Mouse (Mus musculus) forelimb bud, embryonic 11.5 days (tissue): ENCODE measurements at regions not wholly inside any gene's neighbourhood (a gene's known extent, or its start where the extent isn't known, plus 50 kb on each side); places are given as distances from the start of the nearest gene placed in this dataset.

ENCODE experiments used
- DNase-seq: peaks from one replicate; pipeline ENCODE4 v3.0.0-alpha.2; 2012; ENCODE audit warnings: low read depth, low spot score

- DNase-seq: no peak
These were observed 1299.3 kb downstream of the Zfp704 start for GRCm38 (mm10) chr3:8310379-8311128.

GRCm38 (mm10) chr3:8307296-8307695 is 1302.6 kb downstream of the Zfp704 start:
- DNase-seq: no peak

DNA sequence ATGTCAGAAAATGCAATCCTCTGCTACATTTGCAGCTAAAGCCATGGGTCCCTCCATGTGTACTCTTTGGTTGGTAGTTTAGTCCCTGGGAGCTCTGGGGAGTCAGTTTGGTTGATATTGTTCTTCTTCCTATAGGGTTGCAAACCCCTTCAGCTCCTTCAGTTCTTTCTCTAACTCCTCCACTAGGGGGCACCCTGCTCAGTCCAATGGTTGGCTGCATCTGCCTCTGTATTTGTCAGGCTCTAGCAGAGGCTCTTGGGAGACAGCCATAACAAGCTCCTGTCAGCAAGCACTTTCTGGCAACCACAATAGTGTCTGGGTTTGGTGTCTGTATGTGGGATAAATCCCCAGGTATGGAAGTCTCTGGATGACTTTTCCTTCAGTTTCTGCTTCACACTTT is 1305.1 kb downstream of the Zfp704 start:
- no peak for DNase-seq

- no peak for DNase-seq
These were observed 1316.8 kb downstream of the Zfp704 start for GRCm38 (mm10) chr3:8293036-8293435.

DNA sequence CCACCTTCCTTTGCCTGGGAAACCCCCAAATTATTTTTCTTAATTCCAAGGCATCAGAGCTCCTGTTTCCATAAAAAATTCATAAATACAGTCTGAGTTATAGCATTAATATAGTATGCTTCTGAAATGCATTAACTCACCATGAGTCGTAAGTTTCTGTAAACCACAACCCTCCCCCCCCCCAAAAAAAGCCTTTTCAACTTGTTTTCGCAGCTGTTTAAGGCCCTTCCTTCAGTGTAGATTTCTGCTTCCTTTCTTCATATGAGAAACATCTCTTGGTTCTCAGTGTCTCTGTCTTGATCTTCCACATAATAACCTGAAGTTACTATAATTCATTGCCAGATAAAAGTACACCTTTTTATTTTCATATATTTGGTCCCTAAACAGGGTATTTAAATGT is 1320.3 kb downstream of the Zfp704 start:
- no peak for DNase-seq

- no peak for DNase-seq
These were observed 1321.4 kb downstream of the Zfp704 start for GRCm38 (mm10) chr3:8288437-8288836.

DNA sequence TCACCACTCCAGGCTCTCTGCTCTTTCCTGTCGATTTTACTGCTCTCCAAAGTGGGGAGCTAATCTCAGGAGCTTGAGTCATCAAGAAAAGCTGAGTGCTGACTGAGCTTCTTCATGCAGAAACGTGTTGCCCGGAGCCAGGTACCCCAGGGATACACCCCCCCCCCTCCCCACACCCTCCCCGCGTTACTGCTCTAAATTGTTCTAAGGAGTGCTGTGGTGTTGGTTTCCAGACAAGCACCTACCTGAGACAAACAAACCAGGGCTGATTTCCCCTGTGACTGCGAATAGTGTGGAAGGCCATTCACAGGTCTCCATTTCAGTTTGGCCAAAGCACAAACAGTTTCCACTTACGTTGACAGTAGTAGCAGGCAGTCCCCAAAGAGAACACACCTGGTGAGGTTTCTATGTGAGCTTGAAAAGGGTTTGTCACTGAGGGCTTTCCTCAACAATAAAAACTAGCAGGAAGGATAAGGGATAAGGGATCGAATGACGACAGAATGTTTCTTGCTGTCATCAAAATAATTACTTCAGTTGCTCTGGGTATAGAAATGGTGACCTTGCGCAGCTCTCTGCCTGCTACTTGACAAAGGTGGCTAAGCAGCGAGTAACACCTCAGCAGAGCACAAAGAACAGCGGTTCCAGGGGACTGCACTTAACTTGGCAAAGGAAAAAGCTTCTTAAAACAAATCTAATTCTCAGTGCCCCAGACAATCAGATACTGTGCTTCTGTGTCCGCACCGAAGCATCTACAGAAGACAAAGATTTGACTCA is 1325.0 kb downstream of the Zfp704 start:
- no peak for DNase-seq

DNA sequence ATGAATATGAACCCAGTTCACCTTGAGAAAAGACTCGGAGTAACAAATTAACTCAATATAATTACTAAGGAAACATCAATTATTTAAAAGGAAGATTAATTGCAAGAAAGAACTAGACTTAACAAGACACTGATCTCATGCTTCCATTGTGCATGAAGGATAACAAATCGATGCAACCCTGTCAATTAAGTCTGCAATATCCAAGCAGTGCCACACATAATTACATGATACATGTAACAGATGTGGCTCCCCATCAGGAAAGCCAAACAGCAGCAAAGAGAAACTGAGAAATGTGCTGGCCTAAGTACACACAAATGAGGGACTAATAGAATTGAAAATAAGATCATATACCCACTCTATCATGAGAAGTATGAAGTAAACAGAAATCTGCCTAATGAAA is 1327.5 kb downstream of the Zfp704 start:
- DNase-seq: no peak

- no peak for DNase-seq
These were observed 1333.2 kb downstream of the Zfp704 start for GRCm38 (mm10) chr3:8276661-8277060.

DNA sequence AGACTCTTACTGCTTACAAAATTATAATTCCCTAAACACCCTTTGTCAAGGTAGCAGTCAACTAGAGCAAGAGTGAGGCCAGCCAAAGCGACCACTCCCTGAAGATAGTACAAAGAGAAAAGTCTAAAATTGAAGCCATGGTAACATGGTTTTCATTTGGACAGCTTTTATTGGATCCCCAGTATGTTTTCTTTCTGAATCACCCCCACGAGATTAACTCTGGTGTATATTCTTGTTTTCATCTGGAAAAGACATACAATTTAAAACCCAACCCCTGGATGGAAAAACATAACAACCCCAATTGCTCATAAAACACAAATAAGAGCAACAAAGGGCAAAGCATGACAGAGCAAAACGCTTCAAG is 1339.0 kb downstream of the Zfp704 start:
- peak; percentile 19 for DNase-seq

GRCm38 (mm10) chr3:8270009-8270934 is 1339.6 kb downstream of the Zfp704 start:
- DNase-seq: peak; percentile 31

- DNase-seq: no peak
These were observed 1344.1 kb downstream of the Zfp704 start for GRCm38 (mm10) chr3:8265783-8266182.

DNA sequence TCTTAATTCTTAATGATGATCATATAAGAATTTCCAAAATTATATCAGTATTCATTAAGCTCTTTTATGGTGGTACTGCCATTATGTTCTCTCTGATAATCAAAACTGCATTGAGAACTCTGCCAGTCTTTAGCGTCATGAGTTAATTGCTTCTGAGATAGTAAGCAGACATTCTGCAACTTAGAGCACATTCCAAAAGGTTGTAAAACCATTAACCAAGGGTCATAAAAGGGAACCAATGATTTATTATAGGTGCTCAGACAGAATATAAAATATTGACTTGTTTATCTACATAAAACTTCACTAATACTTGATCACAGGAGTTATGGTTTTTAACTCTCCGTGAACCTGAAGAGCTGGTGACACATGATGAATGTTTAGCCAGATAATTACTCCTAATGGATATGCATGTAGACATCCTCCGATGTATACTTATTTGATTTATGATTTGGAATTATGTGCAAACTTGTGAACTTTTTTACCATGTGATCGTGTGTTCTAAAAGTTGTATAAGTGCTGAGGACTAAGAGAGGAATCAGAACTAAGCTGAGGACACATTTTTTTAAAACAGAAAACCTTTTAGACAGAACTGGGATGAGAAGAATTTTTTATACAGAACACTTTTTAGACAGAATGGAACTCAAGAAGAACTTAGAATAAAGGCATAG is 1345.4 kb downstream of the Zfp704 start:
- no peak for DNase-seq

DNA sequence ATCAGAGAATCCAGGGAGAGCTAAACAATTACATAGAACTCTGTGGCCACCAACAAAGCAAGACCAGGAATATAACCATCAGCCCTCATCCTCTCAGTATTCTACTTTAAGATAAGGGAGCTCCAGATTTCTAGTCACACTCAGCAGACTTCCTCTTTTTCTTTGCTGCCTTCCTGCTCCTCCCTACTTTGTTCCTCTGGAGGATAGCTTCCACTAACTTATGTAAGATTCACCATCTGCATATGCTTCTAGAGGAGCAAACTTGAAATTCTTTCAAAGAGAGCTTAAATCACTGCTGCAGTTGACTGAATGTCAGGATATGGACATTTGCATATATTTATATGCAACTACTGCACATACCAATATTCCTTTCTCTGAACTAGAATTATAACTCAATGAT is 1352.6 kb downstream of the Zfp704 start:
- no peak for DNase-seq

DNA sequence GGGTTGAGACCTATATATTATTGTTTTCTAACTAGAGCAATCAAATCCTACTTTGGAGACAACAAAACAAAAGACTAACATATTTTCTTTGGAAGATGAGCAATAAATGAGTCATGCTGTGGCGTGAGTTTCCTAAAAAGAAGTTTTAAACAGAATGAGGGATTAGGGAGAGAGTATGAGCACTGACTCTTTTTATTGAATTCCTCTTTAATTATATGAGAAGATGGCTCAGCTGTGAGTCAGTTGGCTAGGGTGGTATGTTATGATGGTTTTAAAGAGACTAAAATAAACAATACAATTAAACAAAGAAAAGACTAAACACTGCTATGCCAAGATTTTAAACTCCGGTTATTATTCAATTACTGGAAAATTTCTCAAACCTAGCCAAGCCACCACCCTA is 1357.6 kb downstream of the Zfp704 start:
- DNase-seq: no peak

DNA sequence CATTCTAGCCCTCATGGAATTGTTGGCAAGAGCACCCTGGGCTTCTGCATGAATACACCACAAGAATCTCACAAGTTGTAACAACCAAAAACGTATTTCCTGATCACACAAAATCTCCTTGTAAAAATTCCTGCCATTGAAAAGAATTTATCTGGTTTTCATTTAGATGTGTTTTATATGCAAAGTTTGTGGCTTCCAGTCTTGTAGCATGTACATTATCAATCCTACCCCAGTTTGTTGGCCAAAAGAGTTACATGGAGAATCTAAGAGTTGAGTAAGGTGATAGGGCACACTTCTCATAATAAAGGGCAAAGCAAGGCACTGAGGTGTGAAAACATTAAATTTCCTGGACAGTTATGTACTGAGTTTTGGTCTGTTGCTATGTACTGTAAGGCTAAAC is 1361.0 kb downstream of the Zfp704 start:
- DNase-seq: no peak

DNA sequence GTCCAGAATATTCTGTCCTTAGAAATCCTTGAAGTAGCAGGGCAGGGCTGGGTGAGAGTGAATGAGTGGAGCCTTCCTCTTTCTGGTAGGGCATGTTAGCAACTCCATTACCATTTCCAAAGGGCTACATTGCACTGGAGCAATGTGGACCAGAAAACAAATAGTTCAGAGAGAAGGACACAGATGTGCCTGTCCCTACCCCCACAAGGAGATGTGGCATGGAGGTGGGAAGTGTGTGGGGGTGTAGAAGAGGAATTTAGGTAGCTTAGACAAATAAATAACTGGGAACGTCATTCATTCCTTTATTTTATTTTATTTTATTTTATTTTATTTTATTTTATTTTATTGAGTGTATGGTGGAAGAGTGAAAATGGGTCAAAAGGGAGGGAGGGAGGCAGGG is 1364.1 kb downstream of the Zfp704 start:
- peak; percentile 37 for DNase-seq

GRCm38 (mm10) chr3:8245195-8245789 is 1364.6 kb downstream of the Zfp704 start:
- peak; percentile 94 for DNase-seq

GRCm38 (mm10) chr3:8244526-8245194 is 1365.2 kb downstream of the Zfp704 start:
- DNase-seq: peak; percentile 79

GRCm38 (mm10) chr3:8206623-8207404 is 1403.1 kb downstream of the Zfp704 start:
- DNase-seq: no peak
